Mouse (Mus musculus): ENCODE measurements around the gene Abcc9. TPM values are rescaled to one million over a fixed set of nuclear protein-coding genes. Genes with fewer than 3 reads are reported as not detected.

Abcc9 gene
- polyA plus RNA-seq, 1 experiment from 2014 or later, result 3.6 TPM

DNA sequence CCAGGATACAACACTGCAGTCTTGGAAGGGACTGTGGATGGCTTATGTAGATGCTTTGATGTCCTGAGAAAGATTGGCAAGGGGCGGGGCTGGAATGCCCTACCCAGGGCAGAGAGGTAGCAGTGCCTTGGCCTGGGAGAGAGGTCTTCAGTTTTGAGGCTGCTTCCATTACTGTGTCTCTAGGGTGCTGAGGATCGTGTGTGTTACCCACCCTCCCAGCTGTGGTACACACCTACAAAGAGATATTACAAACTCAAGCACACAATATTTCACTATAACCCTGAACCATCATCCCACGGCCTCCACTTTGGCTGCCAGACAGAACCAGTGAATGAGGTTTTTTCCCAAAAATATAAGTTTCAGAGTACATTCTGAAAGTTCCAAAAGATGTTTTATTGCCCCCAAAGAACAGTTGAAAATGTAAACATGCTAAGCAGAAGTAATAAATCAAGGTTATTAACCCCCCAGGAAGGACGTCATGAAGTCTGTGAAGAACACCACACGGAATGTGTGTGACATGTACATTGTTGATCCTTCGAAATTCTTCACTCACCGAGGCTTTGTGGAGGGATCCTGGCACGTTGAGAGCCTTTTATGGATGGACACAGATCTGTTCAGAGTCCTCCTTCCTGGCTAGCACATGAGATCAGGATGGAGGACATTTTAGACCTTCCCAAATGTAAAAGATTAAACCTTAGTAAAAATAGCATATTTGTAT lies 159.9 kb downstream of the Abcc9 start:
- DNase-seq (ENCODE audit: low spot score) (no peak), ATAC-seq (replicated peaks; ENCODE audit: low FRiP score) (no peak)
- Histone ChIP-seq H3K27ac (ENCODE audit: low read depth, low read length) (no peak overlapping the region), H3K36me3 (ENCODE audit: control insufficient read depth, insufficient read depth, low read length) (no peaks in the 10 kb centered on the region), H3K4me1 (replicated peaks; ENCODE audit: control insufficient read depth, insufficient read depth, low read length) (0 out of 2 replicates have a peak, but pooled peaks cover 2% of the 10 kb centered on the region), H3K9ac (ENCODE audit: low read depth, low read length) (no peak overlapping the region), H3K9me3 (ENCODE audit: control insufficient read depth, low read length) (no peaks in the 10 kb centered on the region), H3K4me3 (ENCODE audit: low read depth, low read length) (no peak overlapping the region), H3K4me2 (no peak overlapping the region), H3K27me3 (replicated peaks; ENCODE audit: control insufficient read depth, insufficient read depth, low read length) (no peaks in the 10 kb centered on the region)
- 80% methylated on average over 8 of the region's 8 CpGs for WGBS

DNA sequence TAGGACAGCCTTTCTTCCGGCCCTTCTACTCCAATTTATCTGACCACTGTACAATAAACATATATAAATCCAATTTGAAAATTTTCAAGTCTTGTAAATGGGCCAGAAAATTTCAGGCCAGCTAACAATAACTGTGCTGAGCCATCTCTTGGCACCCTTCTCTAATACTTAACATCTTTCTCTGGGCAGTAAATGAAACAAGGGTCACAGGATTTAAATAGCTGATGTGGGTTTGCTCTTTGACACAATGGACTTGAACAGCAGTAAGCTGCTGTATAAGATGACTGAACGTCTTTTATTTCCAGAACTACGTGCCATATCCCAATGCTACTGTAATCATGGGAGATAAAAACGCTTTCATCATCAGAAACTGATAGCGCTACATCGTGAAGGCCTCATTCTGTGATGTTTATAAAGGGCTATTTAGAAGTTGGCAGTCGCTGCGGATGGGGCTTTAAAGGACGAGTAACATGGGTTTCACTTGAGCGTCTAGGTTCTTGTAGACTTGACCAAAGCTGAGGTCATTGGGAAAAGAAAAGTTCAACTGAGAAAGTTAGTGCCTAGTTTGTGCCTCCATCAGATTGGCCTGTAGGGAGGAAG lies 161.5 kb downstream of the Abcc9 start:
- 85% methylated on average over 10 of the region's 10 CpGs for WGBS
- Histone ChIP-seq H3K4me1 (replicated peaks; ENCODE audit: control insufficient read depth, insufficient read depth, low read length) (0 out of 2 replicates have a peak, but pooled peaks cover 2% of the 10 kb centered on the region), H3K4me3 (ENCODE audit: low read depth, low read length) (no peak overlapping the region), H3K27ac (ENCODE audit: low read depth, low read length) (no peak overlapping the region), H3K27me3 (replicated peaks; ENCODE audit: control insufficient read depth, insufficient read depth, low read length) (no peaks in the 10 kb centered on the region), H3K4me2 (no peak overlapping the region), H3K9ac (ENCODE audit: low read depth, low read length) (no peak overlapping the region), H3K36me3 (ENCODE audit: control insufficient read depth, insufficient read depth, low read length) (no peaks in the 10 kb centered on the region), H3K9me3 (ENCODE audit: control insufficient read depth, low read length) (no peaks in the 10 kb centered on the region)
- ATAC-seq (replicated peaks; ENCODE audit: low FRiP score) (no peak), DNase-seq (ENCODE audit: low spot score) (no peak)

DNA sequence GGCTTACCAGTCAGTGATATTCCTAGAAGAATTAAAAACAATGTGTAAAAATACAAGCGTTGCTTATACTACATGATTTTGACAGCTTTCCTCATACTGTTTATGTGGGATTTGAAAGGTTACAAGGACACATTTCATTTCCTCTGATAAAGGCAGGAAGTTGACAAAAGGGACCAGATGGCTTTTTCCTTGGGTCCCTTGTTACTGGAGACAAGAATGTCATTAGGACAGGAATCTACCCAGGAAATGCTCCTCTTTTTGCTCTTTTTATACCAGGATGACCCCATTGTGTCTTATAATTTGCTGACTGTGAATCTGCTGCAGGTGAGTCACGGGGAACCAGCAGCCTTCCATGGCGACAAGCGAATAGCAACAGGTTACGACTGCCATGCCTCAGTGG lies 162.0 kb downstream of the Abcc9 start:
- 0 out of 2 replicates have a peak, but pooled peaks cover 2% of the 10 kb centered on the region for H3K4me1 ChIP-seq (replicated peaks; ENCODE audit: control insufficient read depth, insufficient read depth, low read length)
- H3K36me3 ChIP-seq (ENCODE audit: control insufficient read depth, insufficient read depth, low read length), result no peaks in the 10 kb centered on the region
- ATAC-seq (replicated peaks; ENCODE audit: low FRiP score), result no peak
- no peak for DNase-seq (ENCODE audit: low spot score)
- no peak overlapping the region for H3K4me3 ChIP-seq (ENCODE audit: low read depth, low read length)
- no peak overlapping the region for H3K27ac ChIP-seq (ENCODE audit: low read depth, low read length)
- H3K9ac ChIP-seq (ENCODE audit: low read depth, low read length), result no peak overlapping the region
- H3K4me2 ChIP-seq, result no peak overlapping the region
- 78% methylated on average over 5 of the region's 5 CpGs for WGBS
- no peaks in the 10 kb centered on the region for H3K27me3 ChIP-seq (replicated peaks; ENCODE audit: control insufficient read depth, insufficient read depth, low read length)
- H3K9me3 ChIP-seq (ENCODE audit: control insufficient read depth, low read length), result no peaks in the 10 kb centered on the region

DNA sequence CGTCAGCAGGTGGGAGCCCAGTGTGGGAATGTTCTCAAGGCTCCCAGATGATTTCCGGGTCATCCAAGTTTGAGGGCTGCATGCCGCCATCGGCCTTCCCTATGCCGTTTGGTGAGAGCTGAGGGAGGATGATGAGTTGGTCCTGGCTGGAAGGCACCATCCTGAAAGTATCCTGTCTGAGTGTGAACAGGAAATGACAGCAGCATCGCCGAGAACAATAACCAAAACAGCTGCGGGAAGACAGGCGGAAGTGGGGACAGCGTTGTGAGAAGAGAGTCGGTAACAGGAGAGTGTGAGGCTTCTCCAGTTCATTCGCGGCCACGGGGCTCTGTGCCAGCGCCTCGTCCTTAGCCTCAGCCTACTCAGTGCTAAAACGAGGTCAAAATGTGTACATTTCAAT lies 163.6 kb downstream of the Abcc9 start:
- no peaks in the 10 kb centered on the region for H3K27me3 ChIP-seq (replicated peaks; ENCODE audit: control insufficient read depth, insufficient read depth, low read length)
- 0 out of 2 replicates have a peak, but pooled peaks cover 2% of the 10 kb centered on the region for H3K4me1 ChIP-seq (replicated peaks; ENCODE audit: control insufficient read depth, insufficient read depth, low read length)
- no peak for DNase-seq (ENCODE audit: low spot score)
- no peak overlapping the region for H3K4me3 ChIP-seq (ENCODE audit: low read depth, low read length)
- no peak overlapping the region for H3K4me2 ChIP-seq
- H3K9ac ChIP-seq (ENCODE audit: low read depth, low read length), result no peak overlapping the region
- 60% methylated on average over 17 of the region's 17 CpGs for WGBS
- no peaks in the 10 kb centered on the region for H3K9me3 ChIP-seq (ENCODE audit: control insufficient read depth, low read length)
- no peaks in the 10 kb centered on the region for H3K36me3 ChIP-seq (ENCODE audit: control insufficient read depth, insufficient read depth, low read length)
- peak; percentile 31; the same call in 1 of the 2 replicates for ATAC-seq (replicated peaks; ENCODE audit: low FRiP score)
- H3K27ac ChIP-seq (ENCODE audit: low read depth, low read length), result no peak overlapping the region

Other genes with a start within 250 kb of the Abcc9 start
- gene Gys2, start 229.2 kb downstream of the Abcc9 start, polyA plus RNA-seq (2014; fragmentation: Nextera tagmentation; extraction: Ambion mirVana), result 21.3 and 23.8 TPM in 2 replicates
- gene Ldhb, start 194.4 kb downstream of the Abcc9 start, polyA plus RNA-seq (2014; fragmentation: Nextera tagmentation; extraction: Ambion mirVana), result 130 and 135 TPM in 2 replicates
- 2.7 and 3.9 TPM in 2 replicates for gene Kcnj8, start 130.7 kb downstream of the Abcc9 start, polyA plus RNA-seq (2014; fragmentation: Nextera tagmentation; extraction: Ambion mirVana)
- gene Cmas, start 54.4 kb upstream of the Abcc9 start, polyA plus RNA-seq (2014; fragmentation: Nextera tagmentation; extraction: Ambion mirVana), result 93.0 and 102 TPM in 2 replicates
- gene Sult6b2, start 102.2 kb upstream of the Abcc9 start, polyA plus RNA-seq (2014; fragmentation: Nextera tagmentation; extraction: Ambion mirVana), result 0.07 TPM in 1 of 2 replicates, not detected in the other

Measured in liver, embryonic 11.5 days (tissue).